Mouse (Mus musculus): ENCODE results near the gene Olfr1065.
A peak's percentile ranks its signal among the peaks of the same experiment; 100 is the strongest.
"Not testable (repeated sequence)": the region's sequence is repeated elsewhere in the genome, so short reads cannot be mapped to it uniquely, and the experiment has no call there.

Gene Olfr1065

GRCm38 (mm10) chr2:86450491-86450890 lies at the start of gene Olfr1065:
Gene Olfr1065 (minus strand): TSS chr2:86450591.
- DNase-seq, result not testable (repeated sequence)

- no peak for DNase-seq
These were observed 36.9 kb upstream of the Olfr1065 start, which contains the start of gene Olfr228 for GRCm38 (mm10) chr2:86487286-86487685. Gene Olfr228 (minus strand): TSS chr2:86487386.

GRCm38 (mm10) chr2:86464442-86465109 lies 14.2 kb upstream of the Olfr1065 start:
- peak; percentile 33 for DNase-seq

GRCm38 (mm10) chr2:86460434-86460833 lies 10.0 kb upstream of the Olfr1065 start:
- DNase-seq, result no peak

GRCm38 (mm10) chr2:86456169-86456568 lies 5.8 kb upstream of the Olfr1065 start, which contains the start of gene Olfr1066:
Gene Olfr1066 (minus strand): TSS chr2:86456269.
- no peak for DNase-seq

GRCm38 (mm10) chr2:86442101-86442500 lies 8.3 kb downstream of the Olfr1065 start:
- DNase-seq, result not testable (repeated sequence)

- not testable (repeated sequence) for DNase-seq
These were observed 21.9 kb downstream of the Olfr1065 start for GRCm38 (mm10) chr2:86428511-86428910.

- not testable (repeated sequence) for DNase-seq
These were observed 23.7 kb downstream of the Olfr1065 start, which contains the start of gene Olfr1062 for GRCm38 (mm10) chr2:86426649-86427048. Gene Olfr1062 (minus strand): TSS chr2:86426749.

GRCm38 (mm10) chr2:86413950-86414349 lies 36.4 kb downstream of the Olfr1065 start, which contains the start of gene Olfr1061:
Gene Olfr1061 (minus strand): TSS chr2:86414050.
- DNase-seq, result no peak

- no peak for DNase-seq
These were observed 55.3 kb downstream of the Olfr1065 start for GRCm38 (mm10) chr2:86395114-86395513.
